8 mouse cellular contexts compared by ENCODE assay signal in genomic region chr16:76803725-76804124, GRCm38 (mm10).
DNase-seq lines count a peak whose midpoint lies in the region; ATAC-seq and TF ChIP-seq lines count a peak whose summit lies in the region.

No protein-coding gene starts in this region.

- H3K4me1 ChIP-seq in heart, embryonic 12.5 days (replicated peaks), result no peaks in the 10 kb centered on the region
- no peaks in the 10 kb centered on the region for H3K4me1 ChIP-seq in embryonic fibroblast, embryonic 13.5 days (ENCODE audit: control insufficient read depth, insufficient read depth, low read length)

- ATAC-seq in heart, embryonic 12.5 days (ENCODE audit: insufficient number of reproducible peaks, low FRiP score), result no peak
- no peak for ATAC-seq in cerebellum, adult (ENCODE audit: insufficient number of reproducible peaks, low FRiP score, low TSS enrichment)

- no peak overlapping the region for H3K4me3 ChIP-seq in heart, embryonic 12.5 days
- no peak overlapping the region for H3K4me3 ChIP-seq in embryonic fibroblast, embryonic 13.5 days (ENCODE audit: insufficient read depth, low read length)

- no peak overlapping the region for H3K4me2 ChIP-seq in heart, embryonic 12.5 days

- no peaks in the 10 kb centered on the region for H3K9me3 ChIP-seq in heart, embryonic 12.5 days (replicated peaks)

- peak; percentile 57; the same call in 1 of the 2 replicates for TF ChIP-seq CTCF in embryonic fibroblast, embryonic 13.5 days (IDR thresholded peaks at IDR 0.05; ENCODE audit: borderline replicate concordance, insufficient read depth, low read length)

- peak; percentile 56 to 71 for DNase-seq in heart, adult 18-20 months
- peak; percentile 64 for DNase-seq in urinary bladder, postnatal 14 days (ENCODE audit: low spot score)
- DNase-seq in urinary bladder, postnatal 10 days (ENCODE audit: low spot score), result no peak
- peak; percentile 29 to 35 for DNase-seq in layer of hippocampus, postnatal 10 days (ENCODE audit: low spot score in 2 of 2)
- peak; percentile 30 for DNase-seq in right cerebral cortex, postnatal 14 days

- 32% methylated on average over 3 of the region's 3 CpGs for WGBS in heart, embryonic 12.5 days

- no peak overlapping the region for H3K27ac ChIP-seq in heart, embryonic 12.5 days (ENCODE audit: poor library complexity, severe bottlenecking)
- no peak overlapping the region for H3K27ac ChIP-seq in embryonic fibroblast, embryonic 13.5 days (ENCODE audit: insufficient read depth, low read length)

- no peak for TF ChIP-seq POLR2A in embryonic fibroblast, embryonic 13.5 days (IDR thresholded peaks at IDR 0.05; ENCODE audit: low read depth, low read length)

- no peak overlapping the region for H3K9ac ChIP-seq in heart, embryonic 12.5 days

- H3K27me3 ChIP-seq in heart, embryonic 12.5 days (replicated peaks), result no peaks in the 10 kb centered on the region

- H3K36me3 ChIP-seq in heart, embryonic 12.5 days, result no peaks in the 10 kb centered on the region
